Mouse (Mus musculus) E14TG2a.4 (cell line): ENCODE data around the gene Wt1.

Experiments
- CTCF ChIP-seq: conservative IDR thresholded peaks from 2 replicates; pipeline ENCODE4 v1.5.1; 2014; ENCODE audit warnings: low read length
- NANOG ChIP-seq: IDR thresholded peaks from 2 replicates; pipeline ENCODE4 v1.6.1; 2014; ENCODE audit warnings: borderline replicate concordance, low read length, mixed read lengths
- POU5F1 ChIP-seq: IDR thresholded peaks from 2 replicates; pipeline ENCODE4 v1.6.1; 2014; ENCODE audit warnings: low read length, borderline replicate concordance

DNA sequence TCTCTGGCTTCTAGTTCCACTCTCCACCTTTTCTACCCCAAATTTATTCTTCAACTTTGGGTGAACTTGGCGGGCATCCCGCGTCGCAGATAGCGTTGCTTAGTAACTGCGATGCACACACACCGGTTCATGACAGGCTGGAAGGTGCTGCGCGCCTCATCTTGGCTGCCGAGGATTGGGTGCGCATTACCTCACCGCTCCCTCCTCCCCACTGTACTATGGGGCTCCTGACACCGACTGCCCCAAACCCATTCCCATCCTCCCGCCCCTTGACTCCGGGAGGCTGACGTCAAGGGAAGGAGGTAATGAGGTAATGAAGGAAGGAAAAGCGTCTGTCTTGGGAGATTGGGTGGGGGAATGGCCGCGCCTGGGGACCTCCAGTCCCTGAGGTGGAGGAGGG lies 8.0 kb downstream of the Wt1 start:
- TF ChIP-seq CTCF (no peak), NANOG (no peak), POU5F1 (no peak)
